Mouse (Mus musculus): ENCODE results near the gene Ugt1a7c. TPM values are rescaled to one million over a fixed set of nuclear protein-coding genes. Genes with fewer than 3 reads are reported as not detected.

The Ugt1a7c gene
- polyA plus RNA-seq, 1 experiment from 2014 or later: 0.65 TPM

GRCm38 (mm10) chr1:88232664-88233380, 138.0 kb downstream of the Ugt1a7c start:
- Histone ChIP-seq H3K36me3 (ENCODE audit: control insufficient read depth, insufficient read depth, low read length) (no peaks in the 10 kb centered on the region), H3K27ac (ENCODE audit: low read depth, low read length) (no peak overlapping the region), H3K9ac (ENCODE audit: low read length) (no peak overlapping the region), H3K4me2 (ENCODE audit: low read depth) (no peak overlapping the region), H3K9me3 (ENCODE audit: control insufficient read depth, low read length) (peaks cover 93% of the 10 kb centered on the region), H3K4me1 (ENCODE audit: control insufficient read depth, insufficient read depth, low read length) (no peaks in the 10 kb centered on the region), H3K27me3 (ENCODE audit: control insufficient read depth, insufficient read depth, low read length) (no peaks in the 10 kb centered on the region), H3K4me3 (ENCODE audit: low read depth, low read length) (no peak overlapping the region)
- DNase-seq (ENCODE audit: low spot score) (no peak), ATAC-seq (ENCODE audit: insufficient read depth, low FRiP score, low TSS enrichment) (no peak)
- 56% methylated on average over 3 of the region's 3 CpGs for WGBS

DNA sequence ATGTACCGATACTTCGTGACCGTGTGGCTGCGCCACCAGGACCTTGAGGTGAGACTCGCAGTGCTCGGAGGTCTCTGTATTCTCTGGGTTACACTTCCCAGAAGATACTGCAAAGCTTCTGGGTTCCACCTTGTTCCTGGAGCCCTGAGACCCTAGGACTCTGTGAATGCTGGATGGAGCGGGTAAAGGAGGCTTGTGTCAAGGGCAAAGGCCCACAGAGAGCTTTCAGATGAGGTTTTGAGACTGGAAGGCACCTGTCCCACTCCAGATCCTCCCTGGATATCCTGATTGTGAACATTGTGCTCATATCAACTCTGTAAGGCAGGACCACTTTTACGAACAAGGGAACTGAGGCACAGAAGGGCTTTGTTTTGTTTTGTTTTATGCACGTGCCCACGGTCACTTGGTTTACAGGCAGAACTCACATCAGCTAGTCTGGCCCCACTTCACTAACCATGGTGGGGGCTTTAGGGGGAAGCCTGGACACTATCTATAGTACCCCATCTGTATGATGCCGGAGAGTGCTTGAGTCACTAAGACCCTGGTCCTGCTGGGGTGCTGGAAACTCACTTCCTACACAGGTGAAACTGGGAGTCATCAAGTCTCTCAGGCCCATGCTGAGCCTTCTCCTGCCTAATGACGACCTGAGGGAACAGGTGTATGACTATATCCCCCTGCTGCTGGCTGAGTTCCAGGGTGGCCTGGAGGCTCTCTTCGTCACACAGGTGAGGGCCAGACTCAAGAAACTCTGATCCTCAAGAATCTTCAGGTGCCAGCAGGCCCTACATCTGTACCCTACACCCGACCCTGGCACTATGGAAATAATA, 138.8 kb downstream of the Ugt1a7c start:
- WGBS: 70% methylated on average over 14 of the region's 14 CpGs
- H3K9ac ChIP-seq (ENCODE audit: low read length): no peak overlapping the region
- no peaks in the 10 kb centered on the region for H3K36me3 ChIP-seq (ENCODE audit: control insufficient read depth, insufficient read depth, low read length)
- no peak overlapping the region for H3K27ac ChIP-seq (ENCODE audit: low read depth, low read length)
- H3K27me3 ChIP-seq (ENCODE audit: control insufficient read depth, insufficient read depth, low read length): no peaks in the 10 kb centered on the region
- no peak overlapping the region for H3K4me2 ChIP-seq (ENCODE audit: low read depth)
- no peaks in the 10 kb centered on the region for H3K4me1 ChIP-seq (ENCODE audit: control insufficient read depth, insufficient read depth, low read length)
- DNase-seq (ENCODE audit: low spot score) (no peak), ATAC-seq (ENCODE audit: insufficient read depth, low FRiP score, low TSS enrichment) (no peak)
- no peak overlapping the region for H3K4me3 ChIP-seq (ENCODE audit: low read depth, low read length)
- H3K9me3 ChIP-seq (ENCODE audit: control insufficient read depth, low read length): peaks cover 92% of the 10 kb centered on the region

DNA sequence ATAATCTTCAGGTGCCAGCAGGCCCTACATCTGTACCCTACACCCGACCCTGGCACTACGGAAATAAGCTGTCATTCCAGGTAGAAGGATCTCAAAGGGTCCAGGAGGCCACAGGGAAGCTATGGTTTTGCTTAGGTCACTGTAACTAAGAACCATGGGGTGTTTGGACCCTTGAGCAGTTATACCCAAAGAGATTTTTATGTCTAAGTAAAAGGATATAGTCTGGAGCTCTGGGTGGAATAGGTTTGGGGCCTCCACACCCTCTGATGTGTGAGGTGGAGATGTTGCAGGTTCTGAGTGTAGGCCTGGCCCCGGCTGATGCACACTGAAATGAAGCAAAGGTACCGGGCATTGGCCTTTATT, 139.4 kb downstream of the Ugt1a7c start:
- no peak overlapping the region for H3K27ac ChIP-seq (ENCODE audit: low read depth, low read length)
- peaks cover 96% of the 10 kb centered on the region for H3K9me3 ChIP-seq (ENCODE audit: control insufficient read depth, low read length)
- H3K36me3 ChIP-seq (ENCODE audit: control insufficient read depth, insufficient read depth, low read length): 0 out of 2 replicates have a peak, but pooled peaks cover 2% of the 10 kb centered on the region
- H3K9ac ChIP-seq (ENCODE audit: low read length): no peak overlapping the region
- no peak overlapping the region for H3K4me2 ChIP-seq (ENCODE audit: low read depth)
- WGBS: 66% methylated on average over 4 of the region's 4 CpGs
- ATAC-seq (ENCODE audit: insufficient read depth, low FRiP score, low TSS enrichment): no peak
- no peaks in the 10 kb centered on the region for H3K27me3 ChIP-seq (ENCODE audit: control insufficient read depth, insufficient read depth, low read length)
- no peak for DNase-seq (ENCODE audit: low spot score)
- H3K4me1 ChIP-seq (ENCODE audit: control insufficient read depth, insufficient read depth, low read length): no peaks in the 10 kb centered on the region
- H3K4me3 ChIP-seq (ENCODE audit: low read depth, low read length): no peak overlapping the region

- Histone ChIP-seq H3K4me3 (ENCODE audit: low read depth, low read length) (no peak overlapping the region), H3K4me2 (ENCODE audit: low read depth) (no peak overlapping the region), H3K9ac (ENCODE audit: low read length) (no peak overlapping the region), H3K9me3 (ENCODE audit: control insufficient read depth, low read length) (peaks cover 96% of the 10 kb centered on the region), H3K27me3 (ENCODE audit: control insufficient read depth, insufficient read depth, low read length) (no peaks in the 10 kb centered on the region), H3K4me1 (ENCODE audit: control insufficient read depth, insufficient read depth, low read length) (no peaks in the 10 kb centered on the region), H3K36me3 (ENCODE audit: control insufficient read depth, insufficient read depth, low read length) (0 out of 2 replicates have a peak, but pooled peaks cover 2% of the 10 kb centered on the region), H3K27ac (ENCODE audit: low read depth, low read length) (no peak overlapping the region)
- WGBS: 42% methylated on average over 5 of the region's 5 CpGs
- DNase-seq (ENCODE audit: low spot score): no peak
- no peak for ATAC-seq (ENCODE audit: insufficient read depth, low FRiP score, low TSS enrichment)
Observed at GRCm38 (mm10) chr1:88234646-88235045, 139.8 kb downstream of the Ugt1a7c start.

DNA sequence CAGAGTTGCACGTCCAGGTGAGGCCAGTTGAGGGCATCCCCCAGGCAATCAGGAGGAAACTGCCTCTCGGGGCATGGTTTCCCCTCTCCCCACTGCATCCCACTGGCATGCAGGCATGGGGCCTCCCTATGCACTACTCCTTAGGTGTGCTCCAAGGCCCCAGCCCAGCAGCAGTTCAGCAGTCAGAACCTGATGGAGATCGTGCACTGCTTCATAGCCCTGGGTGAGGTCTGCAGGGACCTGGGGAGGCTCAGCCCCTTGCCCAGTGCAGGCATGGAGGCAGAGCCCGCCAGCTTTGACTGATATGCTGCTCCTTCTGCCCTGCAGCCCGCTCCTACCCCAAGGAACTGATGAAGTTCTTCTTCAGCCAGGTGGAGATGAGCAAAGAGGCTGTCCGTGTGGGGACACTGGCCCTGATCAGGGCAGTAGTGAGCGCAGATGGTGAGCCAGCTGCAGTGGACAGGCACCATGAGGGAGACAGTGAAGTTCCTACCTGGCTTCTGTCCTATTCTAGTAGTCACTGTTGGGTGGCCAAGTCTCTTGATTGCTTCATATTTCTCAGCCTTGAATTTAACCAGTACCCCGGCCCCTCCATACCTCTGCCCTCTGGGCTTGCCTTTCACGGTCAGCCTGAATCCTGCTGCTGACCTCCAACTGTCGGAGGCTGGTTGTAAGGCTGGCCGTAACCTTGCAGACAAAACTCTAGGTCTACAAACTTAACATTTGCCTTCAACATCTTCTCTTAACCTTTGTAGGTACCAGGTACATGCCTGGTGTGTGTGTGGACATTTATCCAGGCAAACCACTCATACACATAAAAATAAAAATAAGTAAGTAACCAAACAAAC, 140.4 kb downstream of the Ugt1a7c start:
- Histone ChIP-seq H3K27ac (ENCODE audit: low read depth, low read length) (no peak overlapping the region), H3K36me3 (ENCODE audit: control insufficient read depth, insufficient read depth, low read length) (0 out of 2 replicates have a peak, but pooled peaks cover 2% of the 10 kb centered on the region), H3K9me3 (ENCODE audit: control insufficient read depth, low read length) (peaks cover 96% of the 10 kb centered on the region), H3K4me2 (ENCODE audit: low read depth) (no peak overlapping the region), H3K4me3 (ENCODE audit: low read depth, low read length) (no peak overlapping the region), H3K9ac (ENCODE audit: low read length) (no peak overlapping the region), H3K27me3 (ENCODE audit: control insufficient read depth, insufficient read depth, low read length) (no peaks in the 10 kb centered on the region), H3K4me1 (ENCODE audit: control insufficient read depth, insufficient read depth, low read length) (no peaks in the 10 kb centered on the region)
- DNase-seq (ENCODE audit: low spot score) (no peak), ATAC-seq (ENCODE audit: insufficient read depth, low FRiP score, low TSS enrichment) (no peak)
- 66% methylated on average over 11 of the region's 11 CpGs for WGBS

- DNase-seq (ENCODE audit: low spot score): no peak
- 67% methylated on average over 4 of the region's 4 CpGs for WGBS
- H3K4me1 ChIP-seq (ENCODE audit: control insufficient read depth, insufficient read depth, low read length): no peaks in the 10 kb centered on the region
Observed at GRCm38 (mm10) chr1:88235894-88236415, 141.1 kb downstream of the Ugt1a7c start.

GRCm38 (mm10) chr1:88237311-88237710, 142.4 kb downstream of the Ugt1a7c start:
- H3K4me3 ChIP-seq (ENCODE audit: low read depth, low read length): no peak overlapping the region
- peaks cover 94% of the 10 kb centered on the region for H3K9me3 ChIP-seq (ENCODE audit: control insufficient read depth, low read length)
- no peak overlapping the region for H3K27ac ChIP-seq (ENCODE audit: low read depth, low read length)
- H3K4me1 ChIP-seq (ENCODE audit: control insufficient read depth, insufficient read depth, low read length): no peaks in the 10 kb centered on the region
- DNase-seq (ENCODE audit: low spot score) (no peak), ATAC-seq (ENCODE audit: insufficient read depth, low FRiP score, low TSS enrichment) (no peak)
- WGBS: 82% methylated on average over 5 of the region's 5 CpGs
- H3K36me3 ChIP-seq (ENCODE audit: control insufficient read depth, insufficient read depth, low read length): 0 out of 2 replicates have a peak, but pooled peaks cover 2% of the 10 kb centered on the region
- H3K9ac ChIP-seq (ENCODE audit: low read length): no peak overlapping the region
- H3K27me3 ChIP-seq (ENCODE audit: control insufficient read depth, insufficient read depth, low read length): no peaks in the 10 kb centered on the region
- no peak overlapping the region for H3K4me2 ChIP-seq (ENCODE audit: low read depth)

More at GRCm38 (mm10) chr1:88235894-88236415, 141.1 kb downstream of the Ugt1a7c start:
- Histone ChIP-seq H3K9me3 (ENCODE audit: control insufficient read depth, low read length) (peaks cover 96% of the 10 kb centered on the region), H3K27ac (ENCODE audit: low read depth, low read length) (no peak overlapping the region), H3K4me2 (ENCODE audit: low read depth) (no peak overlapping the region), H3K27me3 (ENCODE audit: control insufficient read depth, insufficient read depth, low read length) (no peaks in the 10 kb centered on the region), H3K36me3 (ENCODE audit: control insufficient read depth, insufficient read depth, low read length) (0 out of 2 replicates have a peak, but pooled peaks cover 2% of the 10 kb centered on the region), H3K4me3 (ENCODE audit: low read depth, low read length) (no peak overlapping the region), H3K9ac (ENCODE audit: low read length) (no peak overlapping the region)
- ATAC-seq (ENCODE audit: insufficient read depth, low FRiP score, low TSS enrichment): no peak

DNA sequence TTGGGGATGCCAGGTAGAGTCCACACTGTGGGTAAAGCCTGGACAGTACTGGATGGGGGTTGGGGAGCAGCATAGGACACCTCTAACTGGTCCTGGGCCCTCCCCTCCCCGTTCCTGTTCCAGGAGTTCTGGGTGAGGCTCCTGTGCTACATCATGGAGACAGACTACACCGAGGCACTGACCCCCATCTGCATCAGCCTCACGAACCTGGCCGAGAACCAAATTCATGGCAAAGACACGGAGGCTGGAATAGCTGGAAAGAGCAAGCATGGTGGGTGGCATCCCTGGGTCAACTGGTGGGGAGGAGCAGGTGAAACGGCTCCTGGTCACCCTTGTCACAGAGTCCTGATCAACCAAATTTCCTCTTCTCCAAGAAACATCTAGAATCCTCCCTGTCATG, 143.9 kb downstream of the Ugt1a7c start:
- ATAC-seq (ENCODE audit: insufficient read depth, low FRiP score, low TSS enrichment): no peak

More for the DNA sequence above, 143.9 kb downstream of the Ugt1a7c start:
- 81% methylated on average over 6 of the region's 6 CpGs for WGBS
- H3K36me3 ChIP-seq (ENCODE audit: control insufficient read depth, insufficient read depth, low read length): 0 out of 2 replicates have a peak, but pooled peaks cover 2% of the 10 kb centered on the region
- peaks cover 94% of the 10 kb centered on the region for H3K9me3 ChIP-seq (ENCODE audit: control insufficient read depth, low read length)
- H3K27me3 ChIP-seq (ENCODE audit: control insufficient read depth, insufficient read depth, low read length): no peaks in the 10 kb centered on the region
- H3K4me3 ChIP-seq (ENCODE audit: low read depth, low read length): no peak overlapping the region
- H3K27ac ChIP-seq (ENCODE audit: low read depth, low read length): no peak overlapping the region
- H3K9ac ChIP-seq (ENCODE audit: low read length): no peak overlapping the region
- DNase-seq (ENCODE audit: low spot score): no peak
- no peaks in the 10 kb centered on the region for H3K4me1 ChIP-seq (ENCODE audit: control insufficient read depth, insufficient read depth, low read length)
- no peak overlapping the region for H3K4me2 ChIP-seq (ENCODE audit: low read depth)
